Mouse (Mus musculus) CD8-positive naive resting alpha-beta T cell, adult 2 months (primary cell): Measurements from ENCODE around the gene Pkp3.

ENCODE experiments used
- DNase-seq, 2 experiments: peaks; one replicate each; pipeline ENCODE4 v3.0.0; 2022; ENCODE audit warnings: low read depth in 2 of 2, low spot score in 2 of 2

Gene Pkp3

GRCm38 (mm10) chr7:141092051-141092735 is 14.2 kb downstream of the Pkp3 start:
- DNase-seq = peak; percentile 76 to 80

GRCm38 (mm10) chr7:141093950-141094349 is 15.9 kb downstream of the Pkp3 start:
- no peak for DNase-seq

GRCm38 (mm10) chr7:141094487-141095205 is 16.6 kb downstream of the Pkp3 start:
- DNase-seq = no peak

- DNase-seq = peak in 1 of 2 experiments; percentile 18
These were observed 18.0 kb downstream of the Pkp3 start for GRCm38 (mm10) chr7:141096021-141096420.

GRCm38 (mm10) chr7:141096649-141097056 is 18.6 kb downstream of the Pkp3 start:
- peak; percentile 79 to 90 for DNase-seq

GRCm38 (mm10) chr7:141097177-141097576 is 19.2 kb downstream of the Pkp3 start:
- DNase-seq = no peak

- DNase-seq = peak; percentile 48 to 64
These were observed 22.1 kb downstream of the Pkp3 start, which contains the start of gene Sigirr for GRCm38 (mm10) chr7:141099911-141100691. Gene Sigirr (minus strand): TSS chr7:141100572.

- DNase-seq = no peak
These were observed 25.1 kb downstream of the Pkp3 start for GRCm38 (mm10) chr7:141103161-141103560.

- no peak for DNase-seq
These were observed 37.9 kb downstream of the Pkp3 start for GRCm38 (mm10) chr7:141115874-141116273.

GRCm38 (mm10) chr7:141117636-141118035 is 39.6 kb downstream of the Pkp3 start, which contains the start of gene Ano9:
Gene Ano9 (minus strand): TSS chr7:141117806.
- DNase-seq = no peak

- DNase-seq = no peak
These were observed 41.5 kb downstream of the Pkp3 start for GRCm38 (mm10) chr7:141119487-141119886.

- no peak for DNase-seq
These were observed 42.6 kb downstream of the Pkp3 start for GRCm38 (mm10) chr7:141120605-141121004.

- DNase-seq = no peak
These were observed 43.1 kb downstream of the Pkp3 start for GRCm38 (mm10) chr7:141121051-141121531.

- no peak for DNase-seq
These were observed 44.2 kb downstream of the Pkp3 start, which contains the start of gene Ptdss2 for GRCm38 (mm10) chr7:141122245-141122644. Gene Ptdss2 (plus strand): TSS chr7:141122382.

- DNase-seq = peak; percentile 71 to 85
These were observed 44.9 kb downstream of the Pkp3 start for GRCm38 (mm10) chr7:141122689-141123516.

GRCm38 (mm10) chr7:141123517-141123856 is 45.5 kb downstream of the Pkp3 start:
- no peak for DNase-seq

GRCm38 (mm10) chr7:141131024-141131820 is 53.2 kb downstream of the Pkp3 start:
- DNase-seq = peak; percentile 68 to 81

- DNase-seq = no peak
These were observed 54.1 kb downstream of the Pkp3 start for GRCm38 (mm10) chr7:141131904-141132755.
